Mouse (Mus musculus): ENCODE measurements around the gene Adgre4.
"Not testable (repeated sequence)": the region's sequence is repeated elsewhere in the genome, so short reads cannot be mapped to it uniquely, and the experiment has no call there.

Adgre4 gene

DNA sequence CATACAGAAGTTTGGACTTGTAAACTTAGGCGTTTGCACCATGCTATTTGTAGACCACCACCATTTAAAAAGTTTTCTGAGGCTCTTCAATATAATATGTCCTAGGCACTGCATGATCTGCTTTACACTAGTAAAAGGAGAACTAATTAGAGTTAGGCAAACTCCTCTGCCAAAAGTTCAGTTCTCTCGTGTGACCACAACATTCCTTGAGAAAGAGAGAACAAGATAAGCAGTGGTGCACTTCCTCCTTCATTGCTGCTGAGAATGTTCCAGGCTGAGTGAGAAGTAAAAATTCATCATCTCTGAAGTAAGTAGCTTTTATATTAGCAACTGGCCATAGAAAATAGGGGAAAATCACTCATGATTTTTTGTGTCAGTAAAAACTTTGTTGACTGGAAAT is at the start of gene Adgre4:
Gene Adgre4 (plus strand): TSS at position 199 of the 400 bp plus-strand sequence.
- in situ Hi-C loops (cut with MboI, MseI) = no loop called here

DNA sequence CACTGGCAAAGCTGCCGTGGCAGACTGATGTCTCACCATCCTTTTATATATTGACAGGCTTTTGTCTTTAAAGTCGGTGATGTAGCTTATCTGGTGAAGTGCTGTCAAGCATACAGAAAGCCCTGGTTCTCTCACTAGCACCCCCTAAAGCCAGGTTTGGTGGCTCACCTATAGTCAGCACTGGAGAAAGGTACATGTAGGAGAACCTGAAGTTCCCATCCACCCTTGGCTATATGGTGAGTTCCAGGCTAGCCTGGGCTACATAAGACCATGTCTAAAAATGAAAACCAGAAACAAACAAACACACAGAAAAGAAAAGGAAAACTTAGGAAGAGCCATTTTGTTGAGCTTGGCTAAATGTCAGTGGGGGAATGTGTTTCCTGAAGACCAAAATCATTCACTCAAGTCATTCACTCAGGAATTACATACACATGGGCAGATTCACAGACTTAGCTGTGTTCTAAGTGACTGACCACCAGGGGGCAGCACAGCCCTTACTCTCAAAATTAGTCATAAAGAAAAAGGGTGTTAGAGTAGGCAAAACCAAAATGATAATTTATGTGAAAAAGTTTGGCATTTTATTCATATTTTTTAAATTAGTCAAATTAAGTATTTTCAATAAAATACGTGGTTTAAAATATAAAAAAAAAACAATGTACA is 47.5 kb upstream of the Adgre4 start:
- in situ Hi-C loops (cut with MboI, MseI) = loop anchor here (5.0 to 25.0 kb wide), 2 partner anchors 175 to 260 kb away; partner anchors contain the start of genes Ebi3, Shd, Yju2 and Zfp119a

DNA sequence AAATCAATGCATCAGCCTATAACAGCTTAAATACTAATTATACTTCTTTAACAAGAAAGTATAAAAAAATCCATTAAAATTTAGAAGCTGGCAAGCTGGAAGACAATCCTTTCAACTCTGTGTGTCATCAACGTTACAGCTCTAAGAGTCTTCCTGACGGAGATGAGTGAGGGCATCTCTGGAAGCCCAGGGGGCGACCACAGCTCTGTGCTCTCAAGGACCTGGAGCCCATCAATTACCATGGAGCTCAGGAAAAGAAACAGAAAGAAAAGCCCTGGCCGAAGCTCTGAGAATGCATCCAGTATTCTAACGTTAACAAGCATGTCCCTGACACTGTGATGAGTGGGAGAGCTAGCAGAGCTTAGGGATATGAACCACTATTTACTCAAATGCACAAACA is 46.9 kb upstream of the Adgre4 start:
- in situ Hi-C loops (cut with MboI, MseI) = loop anchor here (5.0 to 25.0 kb wide), 2 partner anchors 174 to 259 kb away; partner anchors contain the start of genes Ebi3, Shd, Yju2 and Zfp119a

DNA sequence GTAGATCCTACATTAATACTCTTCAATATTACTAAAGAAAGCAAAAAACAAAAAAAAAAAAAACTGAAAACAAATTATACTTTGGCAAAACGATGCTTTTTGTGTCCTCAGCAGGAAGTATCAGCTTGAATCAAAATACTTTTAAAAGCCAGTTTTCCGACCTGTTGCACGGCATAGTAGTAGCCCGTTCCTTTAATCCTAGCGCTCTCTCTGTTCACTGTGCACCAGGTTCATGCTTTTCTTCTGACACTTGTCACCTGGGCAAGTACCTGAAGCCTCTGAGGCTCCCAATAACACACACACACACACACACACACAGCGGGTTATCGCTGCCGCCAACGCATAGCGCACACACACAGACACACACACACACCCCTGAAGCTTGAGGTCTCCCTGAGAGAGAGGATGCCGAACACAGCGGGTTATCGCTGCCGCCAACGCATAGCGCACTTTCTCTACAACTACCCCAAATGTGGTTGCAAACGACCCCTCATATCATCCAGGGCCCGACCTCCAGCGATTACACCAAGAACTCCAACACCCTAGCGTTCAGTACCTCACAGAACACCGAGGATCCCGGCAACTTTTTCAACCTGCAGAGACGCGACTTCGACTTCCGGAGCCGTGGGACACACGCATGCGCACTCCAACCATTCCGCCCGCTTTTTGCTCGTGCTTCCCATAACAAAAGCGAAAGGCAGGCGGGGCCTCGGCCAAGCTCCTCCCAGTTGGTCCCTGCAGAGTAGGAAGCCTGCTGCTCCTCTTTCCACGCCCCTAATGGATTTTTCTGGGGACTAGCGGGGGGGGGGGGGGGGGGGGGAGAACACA is 37.6 kb upstream of the Adgre4 start, which contains the start of gene Pot1b:
Gene Pot1b (minus strand): TSS at position 645 of the 828 bp plus-strand sequence.
- in situ Hi-C loops (cut with MboI, MseI) = loop anchor here (25.0 kb wide), 1 partner anchor 250 kb away; the partner anchor contains the start of genes Ebi3, Shd and Yju2

DNA sequence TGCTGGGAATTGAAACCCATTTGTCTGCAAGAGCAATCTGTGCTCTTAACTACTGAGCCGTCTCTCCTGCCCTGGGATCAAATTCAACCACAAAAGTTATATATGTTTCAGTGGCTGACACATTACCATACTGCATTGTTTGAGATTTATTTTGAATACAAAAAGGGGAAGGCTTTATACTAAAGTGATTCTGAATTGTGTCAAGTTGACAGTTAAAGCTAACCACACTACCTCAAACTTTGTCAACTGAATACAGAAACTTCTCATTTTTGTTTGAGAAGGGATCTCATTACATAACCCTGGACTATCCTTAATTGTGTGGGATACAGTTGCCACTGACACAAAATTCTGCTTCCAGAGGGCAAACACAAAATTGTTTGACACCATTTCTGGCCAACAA is 28.5 kb upstream of the Adgre4 start:
- in situ Hi-C loops (cut with MboI, MseI) = loop anchor here (25.0 kb wide), 1 partner anchor 241 kb away; the partner anchor contains the start of genes Ebi3, Shd and Yju2

DNA sequence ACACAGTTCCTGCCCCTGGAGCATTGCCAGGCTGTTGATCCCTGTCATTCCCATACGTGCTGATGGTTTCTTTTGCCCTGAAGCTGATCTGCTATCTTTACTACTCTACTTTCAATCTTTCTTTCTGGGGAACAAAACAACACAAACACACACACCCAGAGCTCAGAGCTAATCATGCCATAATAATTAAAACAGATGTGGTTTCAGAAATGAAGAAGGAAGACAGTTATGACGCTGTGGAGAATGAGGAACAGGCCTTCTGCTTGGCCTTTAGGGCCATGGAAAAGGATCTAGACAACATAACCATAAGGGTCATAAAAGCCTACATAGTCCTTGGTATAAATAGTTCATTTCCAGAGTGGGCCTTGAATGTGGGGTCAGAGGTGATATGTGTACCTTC is 27.5 kb upstream of the Adgre4 start:
- in situ Hi-C loops (cut with MboI, MseI) = loop anchor here (25.0 kb wide), 1 partner anchor 240 kb away; the partner anchor contains the start of genes Ebi3, Shd and Yju2

DNA sequence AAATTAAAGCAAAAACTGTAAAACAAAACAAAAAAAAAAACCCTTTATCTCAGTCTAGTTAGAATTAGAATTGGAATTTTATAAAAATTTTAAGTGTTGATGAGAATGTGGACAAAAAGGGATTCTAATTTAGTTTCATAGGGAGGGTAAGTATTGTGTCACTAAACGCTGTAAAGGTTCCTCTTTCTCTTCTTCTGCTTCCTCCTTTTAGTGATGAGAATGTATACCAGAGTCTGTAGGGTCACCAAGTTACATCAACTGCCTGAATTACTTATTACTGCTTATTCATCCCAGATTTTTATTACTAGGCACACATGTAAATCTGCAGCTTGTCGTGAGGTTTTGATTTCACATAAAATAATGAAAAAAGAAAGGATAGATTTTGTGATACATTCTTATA is 23.6 kb upstream of the Adgre4 start:
- in situ Hi-C loops (cut with MboI, MseI) = no loop called here

DNA sequence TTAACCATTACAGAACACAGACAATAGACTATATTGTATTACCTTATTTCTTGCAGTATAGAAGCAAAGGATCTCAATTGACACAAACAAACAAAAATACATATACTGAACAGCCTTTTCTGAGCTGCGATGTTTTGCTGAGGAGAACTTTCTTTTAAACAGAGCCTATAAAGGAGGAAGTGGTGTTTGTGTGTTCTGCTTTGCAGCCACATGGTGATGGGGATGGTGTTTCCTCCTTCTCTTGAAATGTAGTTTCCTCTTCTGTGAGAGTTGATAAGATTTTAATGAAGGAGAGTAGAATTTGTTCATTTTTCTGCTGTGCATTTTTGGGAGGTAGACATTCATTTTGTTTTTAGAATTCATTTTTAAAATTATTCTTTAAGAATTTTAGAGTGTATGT is 13.1 kb upstream of the Adgre4 start:
- in situ Hi-C loops (cut with MboI, MseI) = no loop called here

DNA sequence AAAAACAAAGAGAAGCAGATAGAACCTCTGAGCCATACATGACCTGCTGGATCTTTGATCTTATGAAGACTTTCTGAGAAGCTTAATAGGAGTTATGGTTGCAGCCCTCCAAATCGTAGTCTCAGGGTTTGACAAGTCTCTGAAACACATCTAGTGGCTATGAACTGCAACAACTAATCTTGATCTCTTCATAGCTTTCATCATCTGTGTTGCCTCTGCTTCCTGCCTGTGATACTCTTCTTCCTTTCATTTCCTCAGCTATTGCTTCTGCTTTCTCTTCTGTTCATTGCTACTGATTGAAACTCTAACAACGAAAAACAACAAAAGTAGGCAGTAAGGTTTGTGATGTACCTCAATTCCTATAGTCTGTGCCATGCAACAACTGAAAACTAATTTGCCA is 1.4 kb downstream of the Adgre4 start:
- in situ Hi-C loops (cut with MboI, MseI) = no loop called here

DNA sequence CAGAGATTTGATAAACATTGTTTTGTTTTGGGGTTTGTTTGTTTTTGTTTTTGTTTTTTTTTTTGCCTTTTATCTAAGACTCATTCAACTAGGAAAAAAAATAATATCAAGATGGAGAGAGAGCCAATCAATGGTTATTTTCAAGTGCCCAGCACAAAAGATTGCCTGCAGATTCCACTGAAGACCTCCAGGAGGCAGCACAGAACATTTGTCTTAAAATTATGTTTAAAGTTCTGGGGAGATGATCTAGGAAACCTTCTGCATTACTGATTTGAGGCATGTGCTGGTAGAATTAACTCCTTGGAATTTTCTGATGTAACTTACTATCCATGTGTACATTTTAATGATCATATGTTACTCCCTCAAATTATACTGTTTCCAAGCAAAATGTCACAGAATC is 63.9 kb downstream of the Adgre4 start:
- in situ Hi-C loops (cut with MboI, MseI) = no loop called here

DNA sequence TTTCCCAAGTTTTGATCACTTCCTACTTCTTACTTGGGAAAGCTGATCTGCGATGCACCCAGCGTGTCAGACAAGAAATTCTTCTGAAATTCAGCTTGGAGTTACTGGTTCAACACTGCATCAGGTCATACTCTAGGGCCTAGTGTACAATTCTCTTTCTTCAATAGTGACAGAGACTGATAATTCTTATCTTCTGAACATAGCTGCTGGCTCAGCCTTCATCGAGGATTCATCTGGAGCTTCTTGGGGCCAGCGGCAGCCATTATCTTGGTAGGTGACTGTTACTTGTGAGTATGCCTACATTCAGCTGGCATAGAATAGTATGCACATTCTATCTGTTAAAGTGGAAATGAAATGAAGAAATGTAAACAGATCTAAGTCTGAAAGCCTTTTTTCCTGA is 67.1 kb downstream of the Adgre4 start:
- in situ Hi-C loops (cut with MboI, MseI) = no loop called here

DNA sequence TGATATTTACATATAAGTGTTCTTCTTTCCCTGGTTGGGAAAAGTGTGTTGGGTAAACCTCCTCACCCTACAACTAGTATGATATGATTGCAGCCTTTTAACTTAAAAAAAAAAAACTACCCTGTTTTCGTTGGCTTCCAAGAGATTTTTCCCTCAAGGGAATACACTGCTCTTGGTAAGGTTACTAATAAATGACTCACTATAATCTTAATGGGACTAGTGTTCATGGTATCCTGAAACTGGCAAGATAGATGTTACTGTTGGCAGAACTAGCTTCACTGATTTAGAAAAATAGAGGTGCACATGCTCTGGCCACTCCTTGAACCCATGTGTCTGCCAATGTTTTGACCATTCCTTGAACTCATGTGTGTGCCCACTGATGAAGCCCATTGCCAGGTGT is 71.8 kb downstream of the Adgre4 start:
- in situ Hi-C loops (cut with MboI, MseI) = no loop called here

DNA sequence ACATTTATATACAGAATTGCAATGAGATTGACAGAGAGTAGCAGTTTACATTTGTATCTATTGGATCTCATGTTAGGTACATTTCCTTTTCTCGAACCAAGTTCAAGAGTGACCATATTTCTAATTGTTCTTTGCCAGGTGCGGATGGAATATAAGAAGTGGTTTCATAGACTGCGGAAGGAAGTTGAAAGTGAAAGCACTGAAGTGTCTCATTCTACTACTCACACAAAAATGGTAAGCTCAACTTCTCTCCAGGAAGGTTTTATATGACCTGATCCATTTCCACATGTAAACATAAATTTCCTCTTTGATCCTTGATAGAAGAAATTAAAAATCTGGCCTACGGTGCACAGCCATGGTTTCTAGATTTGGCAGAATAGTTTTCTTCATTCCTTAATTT is 93.3 kb downstream of the Adgre4 start:
- in situ Hi-C loops (cut with MboI, MseI) = no loop called here

DNA sequence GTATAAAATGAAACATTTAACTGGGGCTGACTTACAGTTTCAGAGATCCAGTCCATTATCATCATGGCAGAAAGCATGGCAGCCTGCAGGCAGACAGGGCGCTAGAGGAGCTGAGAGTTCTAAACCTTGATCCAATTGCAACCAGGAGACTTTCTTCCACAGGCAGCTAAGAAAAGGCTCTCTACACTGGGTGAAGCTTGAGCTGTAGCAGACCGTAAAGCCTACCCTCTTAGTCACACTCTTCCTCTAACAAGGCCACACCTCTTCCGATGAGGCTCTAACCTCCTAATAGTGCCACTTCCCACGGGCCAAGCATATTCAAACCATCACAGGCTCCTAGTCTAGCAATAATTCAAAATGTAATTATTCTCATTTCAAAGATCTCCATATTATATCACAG is 127.4 kb downstream of the Adgre4 start:
- in situ Hi-C loops (cut with MboI, MseI) = loop anchor here (5.0 kb wide), 2 partner anchors 55 to 175 kb away; no protein-coding TSS in a partner anchor

DNA sequence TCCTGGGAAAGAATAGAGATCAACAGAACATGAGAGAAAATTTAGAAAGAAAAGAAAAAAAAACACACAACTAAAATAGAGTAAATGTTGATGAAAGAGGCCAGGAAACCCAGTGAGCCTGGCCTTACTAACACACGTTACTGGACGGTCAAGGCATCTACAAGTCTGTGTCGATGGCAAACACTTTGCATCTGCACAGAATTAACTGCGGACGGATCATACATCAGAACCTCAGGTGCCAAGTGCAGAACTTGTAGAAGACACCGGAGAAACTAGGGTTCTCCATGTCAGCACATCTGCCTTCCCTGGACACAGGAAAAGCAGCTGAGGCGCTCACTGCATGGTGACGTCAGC is 128.5 kb downstream of the Adgre4 start:
- in situ Hi-C loops (cut with MboI, MseI) = loop anchor here (5.0 kb wide), 2 partner anchors 54 to 176 kb away; no protein-coding TSS in a partner anchor

DNA sequence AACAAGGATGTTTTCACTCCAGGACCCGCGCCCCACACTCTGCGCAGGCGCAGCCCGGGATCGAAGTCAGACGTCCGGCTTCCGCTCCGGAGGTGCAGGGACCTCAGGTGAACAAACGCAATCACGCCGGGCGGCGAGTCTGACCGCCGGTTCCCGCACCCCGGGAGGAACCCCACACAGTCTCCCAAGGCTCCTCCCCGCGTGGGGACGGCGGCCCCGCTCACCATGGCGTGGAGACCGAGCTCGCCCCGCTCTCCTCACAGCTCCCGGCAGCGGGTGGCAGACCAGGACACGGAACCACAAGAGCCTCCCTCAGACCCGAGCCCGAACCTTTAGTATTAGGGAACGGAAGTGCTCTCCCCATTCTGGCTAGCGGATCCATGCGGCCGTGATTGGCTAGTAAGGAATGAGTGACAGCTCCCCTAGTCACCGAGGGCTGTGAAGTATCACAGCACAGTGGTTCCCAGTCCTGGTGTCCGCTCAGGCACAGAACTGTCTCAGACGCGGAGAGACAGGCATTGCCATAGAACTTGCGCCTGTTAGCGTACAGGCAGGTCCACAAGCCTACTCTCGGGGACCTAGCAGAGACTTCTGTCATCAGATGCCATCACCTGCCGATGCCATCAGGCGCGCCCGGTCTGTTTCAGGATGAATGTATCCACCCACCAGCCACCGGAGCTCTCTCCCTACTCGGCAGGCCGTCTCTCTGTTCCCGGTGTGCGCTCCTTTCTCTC is 129.0 kb downstream of the Adgre4 start, which contains the start of gene Zfp119a:
Gene Zfp119a (minus strand): TSS at position 295 of the 734 bp plus-strand sequence.
- in situ Hi-C loops (cut with MboI, MseI) = loop anchor here (5.0 kb wide), 2 partner anchors 53 to 177 kb away; no protein-coding TSS in a partner anchor

DNA sequence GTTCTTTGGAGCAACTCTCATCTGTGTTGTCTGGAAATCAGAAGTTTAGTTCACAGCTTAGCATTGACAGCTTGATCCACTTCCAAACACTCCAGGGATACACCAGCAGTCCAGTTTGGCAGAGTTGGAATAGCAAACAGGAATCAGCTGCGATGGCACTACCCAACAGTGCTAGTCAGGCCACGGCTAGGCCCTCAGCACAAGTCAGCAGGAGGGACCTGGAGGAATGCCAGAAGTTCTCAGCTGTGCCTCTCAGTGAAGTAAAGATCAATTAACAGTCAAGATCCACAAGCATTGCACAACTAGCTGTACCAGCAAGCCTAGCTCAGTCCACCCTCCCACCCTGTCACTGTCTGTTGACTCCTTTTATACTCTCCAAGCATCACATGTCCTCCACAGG is 133.8 kb downstream of the Adgre4 start:
- in situ Hi-C loops (cut with MboI, MseI) = loop anchor here (10.0 kb wide), 1 partner anchor 581 kb away; no protein-coding TSS in a partner anchor

DNA sequence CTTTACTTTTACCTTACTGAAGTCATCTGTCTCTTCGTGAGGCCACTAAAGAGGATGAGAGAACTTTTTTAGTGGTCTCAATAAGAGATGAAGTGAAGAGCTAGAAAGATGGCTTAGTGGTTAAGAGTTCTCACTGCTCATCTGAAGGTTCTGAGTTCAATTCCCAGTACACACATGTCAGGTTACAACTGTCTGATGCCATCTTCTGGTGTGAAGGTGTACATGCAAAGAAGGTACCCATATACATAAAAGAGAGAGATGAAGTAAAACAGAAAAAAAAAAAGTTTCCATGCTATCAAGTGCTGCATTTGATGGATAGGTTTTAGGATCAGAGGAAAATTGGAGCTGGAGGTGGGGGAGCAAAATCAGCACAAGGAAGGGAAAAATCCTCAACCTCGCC is 135.1 kb downstream of the Adgre4 start:
- in situ Hi-C loops (cut with MboI, MseI) = loop anchor here (10.0 kb wide), 1 partner anchor 580 kb away; no protein-coding TSS in a partner anchor

DNA sequence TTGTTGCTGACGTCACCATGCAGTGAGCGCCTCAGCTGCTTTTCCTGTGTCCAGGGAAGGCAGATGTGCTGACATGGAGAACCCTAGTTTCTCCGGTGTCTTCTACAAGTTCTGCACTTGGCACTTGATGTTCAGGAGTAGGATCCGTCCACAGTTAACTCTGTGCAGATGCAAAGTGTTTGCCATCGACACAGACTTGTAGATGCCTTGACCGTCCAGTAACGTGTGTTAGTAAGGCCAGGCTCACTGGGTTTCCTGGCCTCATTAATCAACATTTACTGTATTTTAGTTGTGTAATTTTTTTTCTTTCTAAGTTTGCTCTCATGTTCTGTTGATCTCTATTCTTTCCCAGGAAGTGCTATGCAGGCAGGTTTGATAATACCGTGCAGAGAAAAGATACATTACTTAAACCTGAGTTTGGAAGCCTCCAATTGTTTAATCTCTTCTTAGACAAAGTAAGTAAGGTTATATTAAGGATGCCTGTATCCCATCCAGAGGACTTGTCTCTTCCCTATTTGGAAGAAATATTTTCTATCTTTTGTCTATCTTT is 142.7 kb downstream of the Adgre4 start:
- in situ Hi-C loops (cut with MboI, MseI) = not testable (repeated sequence)

DNA sequence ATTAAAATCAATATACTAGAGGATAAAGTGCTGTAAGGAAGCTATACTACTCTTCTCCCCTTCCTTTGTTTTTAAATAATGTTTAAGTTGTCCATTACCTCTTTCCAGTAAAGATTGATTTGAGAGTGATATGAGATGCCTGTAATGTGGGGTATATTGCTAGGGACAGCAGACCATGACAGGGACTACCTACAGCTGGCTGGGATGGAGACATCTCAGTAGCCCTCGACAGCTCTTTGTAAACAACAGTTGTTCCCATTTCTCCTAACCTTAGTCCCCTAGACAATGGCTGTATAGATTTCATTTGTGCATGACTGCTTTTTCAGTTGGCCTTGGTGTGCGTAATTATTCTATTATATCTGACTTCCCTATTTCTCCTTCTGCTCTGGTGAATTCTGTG is 153.3 kb downstream of the Adgre4 start:
- in situ Hi-C loops (cut with MboI, MseI) = no loop called here
